Mouse (Mus musculus): ENCODE results near the gene Mcoln1. TPM values are rescaled to one million over a fixed set of nuclear protein-coding genes. Genes with fewer than 3 reads are reported as not detected.

The Mcoln1 gene
- polyA plus RNA-seq, 1 experiment from 2014 or later, result 39.9 TPM

- TF ChIP-seq CTCF (IDR thresholded peaks at IDR 0.05; ENCODE audit: low read depth), result no peak
- under 1% methylated on average over 36 of the region's 36 CpGs for WGBS
These were observed 16.3 kb downstream of the Mcoln1 start for GRCm38 (mm10) chr8:3516450-3517116.

GRCm38 (mm10) chr8:3517117-3517495, 16.8 kb downstream of the Mcoln1 start:
- H3K27ac ChIP-seq (ENCODE audit: low read depth), result peak overlapping the region; percentile 27; the same call in 1 of the 2 replicates
- no peak; the same call in 1 of the 2 replicates for ATAC-seq (ENCODE audit: insufficient read depth)

More at GRCm38 (mm10) chr8:3516450-3517116, 16.3 kb downstream of the Mcoln1 start:
- H3K36me3 ChIP-seq (ENCODE audit: insufficient read depth), result peaks cover 20% of the 10 kb centered on the region
- H3K9me3 ChIP-seq (ENCODE audit: low read depth, low read length), result no peaks in the 10 kb centered on the region
- DNase-seq (peak; percentile 96), ATAC-seq (ENCODE audit: insufficient read depth) (peak; percentile 88)
- peak overlapping the region; percentile 47 for H3K27ac ChIP-seq (ENCODE audit: low read depth)
- H3K4me3 ChIP-seq (ENCODE audit: low read depth, low read length), result peak overlapping the region; percentile 62
- H3K9ac ChIP-seq, result peak overlapping the region; percentile 61
- H3K27me3 ChIP-seq (ENCODE audit: insufficient read depth, low read length), result no peaks in the 10 kb centered on the region
- no peaks in the 10 kb centered on the region for H3K4me1 ChIP-seq (ENCODE audit: insufficient read depth)
- peak overlapping the region; percentile 91 for H3K4me2 ChIP-seq

GRCm38 (mm10) chr8:3522007-3522697, 21.9 kb downstream of the Mcoln1 start:
- Histone ChIP-seq H3K27ac (ENCODE audit: low read depth) (no peak overlapping the region), H3K36me3 (ENCODE audit: insufficient read depth) (peaks cover 46% of the 10 kb centered on the region), H3K4me3 (ENCODE audit: low read depth, low read length) (no peak overlapping the region), H3K9ac (no peak overlapping the region), H3K4me1 (ENCODE audit: insufficient read depth) (no peaks in the 10 kb centered on the region), H3K27me3 (ENCODE audit: insufficient read depth, low read length) (no peaks in the 10 kb centered on the region), H3K4me2 (no peak overlapping the region), H3K9me3 (ENCODE audit: low read depth, low read length) (no peaks in the 10 kb centered on the region)
- ATAC-seq (ENCODE audit: insufficient read depth) (no peak), DNase-seq (no peak)
- no peak for TF ChIP-seq CTCF (IDR thresholded peaks at IDR 0.05; ENCODE audit: low read depth)
- WGBS, result 86% methylated on average over 13 of the region's 13 CpGs

More at GRCm38 (mm10) chr8:3517117-3517495, 16.8 kb downstream of the Mcoln1 start:
- DNase-seq, result peak; percentile 42
- H3K4me3 ChIP-seq (ENCODE audit: low read depth, low read length), result peak overlapping the region; percentile 62
- H3K27me3 ChIP-seq (ENCODE audit: insufficient read depth, low read length), result no peaks in the 10 kb centered on the region
- peak overlapping the region; percentile 61 for H3K9ac ChIP-seq
- H3K9me3 ChIP-seq (ENCODE audit: low read depth, low read length), result no peaks in the 10 kb centered on the region
- peaks cover 23% of the 10 kb centered on the region for H3K36me3 ChIP-seq (ENCODE audit: insufficient read depth)
- peak overlapping the region; percentile 91 for H3K4me2 ChIP-seq
- no peak for TF ChIP-seq CTCF (IDR thresholded peaks at IDR 0.05; ENCODE audit: low read depth)
- WGBS, result 11% methylated on average over 16 of the region's 16 CpGs
- no peaks in the 10 kb centered on the region for H3K4me1 ChIP-seq (ENCODE audit: insufficient read depth)

- no peak for TF ChIP-seq CTCF (IDR thresholded peaks at IDR 0.05; ENCODE audit: low read depth)
- DNase-seq (no peak), ATAC-seq (ENCODE audit: insufficient read depth) (no peak)
- Histone ChIP-seq H3K4me2 (no peak overlapping the region), H3K9ac (no peak overlapping the region), H3K4me3 (ENCODE audit: low read depth, low read length) (no peak overlapping the region), H3K27me3 (ENCODE audit: insufficient read depth, low read length) (no peaks in the 10 kb centered on the region), H3K4me1 (ENCODE audit: insufficient read depth) (no peaks in the 10 kb centered on the region), H3K36me3 (ENCODE audit: insufficient read depth) (peaks cover 42% of the 10 kb centered on the region; the same call in 1 of the 2 replicates), H3K9me3 (ENCODE audit: low read depth, low read length) (no peaks in the 10 kb centered on the region), H3K27ac (ENCODE audit: low read depth) (no peak overlapping the region)
- WGBS, result 87% methylated on average over 5 of the region's 5 CpGs
These were observed 30.6 kb downstream of the Mcoln1 start for GRCm38 (mm10) chr8:3530816-3531215.

- no peak for TF ChIP-seq CTCF (IDR thresholded peaks at IDR 0.05; ENCODE audit: low read depth)
- peaks cover 45% of the 10 kb centered on the region for H3K36me3 ChIP-seq (ENCODE audit: insufficient read depth)
- H3K9ac ChIP-seq, result no peak overlapping the region
- H3K4me1 ChIP-seq (ENCODE audit: insufficient read depth), result no peaks in the 10 kb centered on the region
- no peak overlapping the region for H3K27ac ChIP-seq (ENCODE audit: low read depth)
- DNase-seq, result no peak
- WGBS, result 89% methylated on average over 18 of the region's 18 CpGs
- no peak overlapping the region for H3K4me3 ChIP-seq (ENCODE audit: low read depth, low read length)
- H3K9me3 ChIP-seq (ENCODE audit: low read depth, low read length), result no peaks in the 10 kb centered on the region
- no peaks in the 10 kb centered on the region for H3K27me3 ChIP-seq (ENCODE audit: insufficient read depth, low read length)
- H3K4me2 ChIP-seq, result no peak overlapping the region
- ATAC-seq (ENCODE audit: insufficient read depth), result no peak
These were observed 31.7 kb downstream of the Mcoln1 start for GRCm38 (mm10) chr8:3531936-3532335.

GRCm38 (mm10) chr8:3536053-3536841, 36.0 kb downstream of the Mcoln1 start:
- Histone ChIP-seq H3K27ac (ENCODE audit: low read depth) (no peak overlapping the region), H3K36me3 (ENCODE audit: insufficient read depth) (peaks cover 74% of the 10 kb centered on the region), H3K4me3 (ENCODE audit: low read depth, low read length) (no peak overlapping the region), H3K4me1 (ENCODE audit: insufficient read depth) (no peaks in the 10 kb centered on the region), H3K4me2 (no peak overlapping the region), H3K9me3 (ENCODE audit: low read depth, low read length) (no peaks in the 10 kb centered on the region), H3K27me3 (ENCODE audit: insufficient read depth, low read length) (no peaks in the 10 kb centered on the region), H3K9ac (no peak overlapping the region)
- no peak for TF ChIP-seq CTCF (IDR thresholded peaks at IDR 0.05; ENCODE audit: low read depth)
- ATAC-seq (ENCODE audit: insufficient read depth) (peak; percentile 31; the same call in 1 of the 2 replicates), DNase-seq (peak; percentile 4)
- 61% methylated on average over 15 of the region's 15 CpGs for WGBS

Data from lung, embryonic 14.5 days (tissue).